Mouse (Mus musculus): ENCODE data around the gene Kiss1r.

Gene Kiss1r

GRCm38 (mm10) chr10:79970415-79971182 is 53.8 kb downstream of the Kiss1r start, which contains the start of gene Grin3b:
Gene Grin3b (plus strand): TSS chr10:79970715.
- 6% methylated on average over 46 of the region's 47 CpGs for WGBS

GRCm38 (mm10) chr10:79971183-79971497 is 54.4 kb downstream of the Kiss1r start:
- WGBS: 7% methylated on average over 21 of the region's 21 CpGs

Data from cerebral cortex, adult 2 months (tissue).